Mouse (Mus musculus): ENCODE data around the gene Aldh16a1.

GRCm38 (mm10) chr7:45176356-45176755, 22.0 kb upstream of the Aldh16a1 start:
- TF ChIP-seq CTCF (IDR thresholded peaks at IDR 0.05) (no peak), EP300 (IDR thresholded peaks at IDR 0.05) (no peak)
